Mouse (Mus musculus) naive thymus-derived CD4-positive, alpha-beta T cell, adult 2 months (primary cell): Measurements from ENCODE around the gene Smtnl1.
"Not testable (repeated sequence)": the region's sequence is repeated elsewhere in the genome, so short reads cannot be mapped to it uniquely, and the experiment has no call there.

Experiments used
- DNase-seq: peaks from one replicate; pipeline ENCODE4 v3.0.0-alpha.2; 2011; ENCODE audit warnings: low read depth

Smtnl1 gene

GRCm38 (mm10) chr2:84838593-84838949, 16.1 kb upstream of the Smtnl1 start, which contains the start of gene Slc43a1:
Slc43a1 (plus strand) TSS chr2:84838850.
- DNase-seq = no peak

GRCm38 (mm10) chr2:84837817-84838592, 15.6 kb upstream of the Smtnl1 start:
- DNase-seq = peak; percentile 52

- DNase-seq = no peak
These were observed 14.7 kb upstream of the Smtnl1 start for GRCm38 (mm10) chr2:84837107-84837506.

GRCm38 (mm10) chr2:84831666-84832391, 9.4 kb upstream of the Smtnl1 start:
- DNase-seq = peak; percentile 90

- peak; percentile 30 for DNase-seq
These were observed 5.0 kb upstream of the Smtnl1 start for GRCm38 (mm10) chr2:84827283-84827920.

GRCm38 (mm10) chr2:84826488-84827282, 4.2 kb upstream of the Smtnl1 start, which contains the start of gene Timm10:
Timm10 (plus strand) TSS chr2:84826997.
- DNase-seq = peak; percentile 79

- DNase-seq = no peak
These were observed 785 bp upstream of the Smtnl1 start for GRCm38 (mm10) chr2:84823237-84823636.

GRCm38 (mm10) chr2:84819861-84820260, 2.6 kb downstream of the Smtnl1 start:
- no peak for DNase-seq

GRCm38 (mm10) chr2:84812676-84813075, 9.8 kb downstream of the Smtnl1 start:
- DNase-seq = no peak

- no peak for DNase-seq
These were observed 10.6 kb downstream of the Smtnl1 start for GRCm38 (mm10) chr2:84811880-84812279.

- peak; percentile 88 for DNase-seq
These were observed 11.4 kb downstream of the Smtnl1 start for GRCm38 (mm10) chr2:84810886-84811577.

GRCm38 (mm10) chr2:84810526-84810885, 11.9 kb downstream of the Smtnl1 start:
- DNase-seq = no peak

- no peak for DNase-seq
These were observed 13.1 kb downstream of the Smtnl1 start for GRCm38 (mm10) chr2:84809330-84809729.

GRCm38 (mm10) chr2:84806546-84806945, 15.9 kb downstream of the Smtnl1 start:
- no peak for DNase-seq

GRCm38 (mm10) chr2:84803963-84804362, 18.5 kb downstream of the Smtnl1 start:
- no peak for DNase-seq

- DNase-seq = not testable (repeated sequence)
These were observed 21.2 kb downstream of the Smtnl1 start for GRCm38 (mm10) chr2:84801223-84801622.

GRCm38 (mm10) chr2:84800304-84800703, 22.1 kb downstream of the Smtnl1 start:
- peak; percentile 19 for DNase-seq

- peak; percentile 81 for DNase-seq
These were observed 23.4 kb downstream of the Smtnl1 start for GRCm38 (mm10) chr2:84799041-84799561.

- peak; percentile 57 for DNase-seq
These were observed 23.9 kb downstream of the Smtnl1 start, which contains the start of gene Ube2l6 for GRCm38 (mm10) chr2:84798493-84798921. Ube2l6 (plus strand) TSS chr2:84798828.

GRCm38 (mm10) chr2:84797833-84798492, 24.5 kb downstream of the Smtnl1 start:
- peak; percentile 77 for DNase-seq
